Mouse (Mus musculus): ENCODE results near the gene Ptch1. TPM values are rescaled to one million over a fixed set of nuclear protein-coding genes. Genes with fewer than 3 reads are reported as not detected.

Gene Ptch1
- polyA plus RNA-seq (2014; fragmentation: Illumina TruSeq; extraction: RNeasy Lipid Tissue Mini Kit (QIAGEN cat#74804); ENCODE audit: low read depth, low replicate concordance), result 10.0 TPM

DNA sequence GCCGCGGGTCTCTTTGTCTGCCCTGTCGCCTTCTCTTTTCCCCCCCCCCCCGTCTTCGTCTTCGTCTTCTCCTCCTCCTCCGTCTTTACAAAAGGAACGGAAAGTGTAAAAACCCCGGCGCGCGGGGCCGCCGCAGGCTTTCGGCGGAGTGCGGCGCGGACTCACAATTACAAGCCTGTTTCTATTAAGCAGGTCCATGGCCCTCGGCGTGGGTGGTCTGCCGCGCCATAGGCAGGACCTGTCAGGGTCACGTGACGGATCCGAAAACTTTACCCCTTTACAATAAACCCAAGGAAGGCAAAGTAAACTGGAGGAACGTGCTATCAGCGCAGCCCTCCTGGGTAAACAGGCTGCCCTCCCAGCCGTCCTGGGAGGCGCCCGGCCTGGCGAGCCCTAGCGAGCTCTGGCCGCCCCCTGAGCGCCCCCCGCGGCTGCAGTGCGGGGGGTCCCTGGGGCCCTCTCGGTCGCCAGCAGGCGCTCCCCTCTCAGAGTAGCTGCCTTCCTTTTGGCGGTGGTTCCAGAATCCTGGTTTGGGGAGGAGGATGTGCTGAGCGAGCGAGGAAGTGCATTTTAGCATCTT is at the start of gene Ptch1:
TSS of gene Ptch1 (minus strand) at position 343 of the 580 bp plus-strand sequence.

DNA sequence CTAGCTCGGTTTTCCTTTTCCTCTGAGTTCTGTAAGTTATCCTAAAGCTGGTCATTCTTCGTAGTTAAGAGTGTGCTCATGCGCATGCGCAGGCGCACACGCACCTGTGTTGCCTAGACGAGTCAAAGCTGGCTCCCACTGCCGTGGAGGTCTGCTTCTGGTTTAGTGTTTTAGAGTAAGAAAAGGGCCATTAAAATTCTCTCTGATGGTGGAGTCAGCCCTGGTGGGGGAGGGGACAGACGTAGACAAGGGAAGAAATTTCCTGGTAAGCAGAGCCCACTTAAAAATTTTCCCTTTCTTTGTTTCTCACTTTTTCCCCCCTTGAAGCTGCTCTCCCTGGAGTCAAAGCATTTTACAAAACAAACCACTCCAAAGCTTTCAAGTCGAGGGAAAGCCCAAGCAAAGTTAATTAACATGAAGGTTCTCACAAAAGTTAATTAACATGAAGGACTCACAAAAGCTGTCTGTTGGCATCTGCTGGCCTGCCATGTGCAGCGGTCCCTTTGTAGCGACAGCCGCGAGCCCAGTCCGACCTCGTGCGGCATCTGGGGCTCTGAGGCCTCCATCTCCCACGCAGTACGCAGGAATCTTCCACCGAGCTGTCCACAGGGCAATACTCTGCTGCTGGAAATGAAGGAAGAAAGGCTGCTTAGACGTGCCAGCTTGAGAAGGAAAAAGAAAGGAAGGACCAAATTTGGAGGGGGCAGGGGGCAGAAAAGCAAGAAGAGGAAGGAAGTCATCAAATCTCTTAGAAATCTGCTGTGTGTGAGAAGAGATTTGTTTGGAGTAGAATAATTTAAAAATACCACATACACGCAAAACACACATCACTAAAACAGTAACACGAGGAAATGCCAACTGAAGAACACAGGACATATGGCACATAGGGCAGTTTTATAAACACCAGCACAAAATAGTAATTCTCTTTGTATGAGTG is 76.5 kb downstream of the Ptch1 start, which contains the start of gene Fancc:
TSS of gene Fancc (minus strand) at position 633 of the 937 bp plus-strand sequence.

Other genes with a start within 250 kb of the Ptch1 start
- 4.4 TPM for gene Fancc, start 76.3 kb downstream of the Ptch1 start, polyA plus RNA-seq (2014; fragmentation: Illumina TruSeq; extraction: RNeasy Lipid Tissue Mini Kit (QIAGEN cat#74804); ENCODE audit: low read depth, low replicate concordance)
- gene Ercc6l2, start 241.6 kb upstream of the Ptch1 start, polyA plus RNA-seq (2014; fragmentation: Illumina TruSeq; extraction: RNeasy Lipid Tissue Mini Kit (QIAGEN cat#74804); ENCODE audit: low read depth, low replicate concordance), result 17.2 TPM